Mouse (Mus musculus): ENCODE measurements at regions not wholly inside any gene's neighbourhood (a gene's known extent, or its start where the extent isn't known, plus 50 kb on each side); places are given as distances from the start of the nearest gene placed in this dataset.

DNA sequence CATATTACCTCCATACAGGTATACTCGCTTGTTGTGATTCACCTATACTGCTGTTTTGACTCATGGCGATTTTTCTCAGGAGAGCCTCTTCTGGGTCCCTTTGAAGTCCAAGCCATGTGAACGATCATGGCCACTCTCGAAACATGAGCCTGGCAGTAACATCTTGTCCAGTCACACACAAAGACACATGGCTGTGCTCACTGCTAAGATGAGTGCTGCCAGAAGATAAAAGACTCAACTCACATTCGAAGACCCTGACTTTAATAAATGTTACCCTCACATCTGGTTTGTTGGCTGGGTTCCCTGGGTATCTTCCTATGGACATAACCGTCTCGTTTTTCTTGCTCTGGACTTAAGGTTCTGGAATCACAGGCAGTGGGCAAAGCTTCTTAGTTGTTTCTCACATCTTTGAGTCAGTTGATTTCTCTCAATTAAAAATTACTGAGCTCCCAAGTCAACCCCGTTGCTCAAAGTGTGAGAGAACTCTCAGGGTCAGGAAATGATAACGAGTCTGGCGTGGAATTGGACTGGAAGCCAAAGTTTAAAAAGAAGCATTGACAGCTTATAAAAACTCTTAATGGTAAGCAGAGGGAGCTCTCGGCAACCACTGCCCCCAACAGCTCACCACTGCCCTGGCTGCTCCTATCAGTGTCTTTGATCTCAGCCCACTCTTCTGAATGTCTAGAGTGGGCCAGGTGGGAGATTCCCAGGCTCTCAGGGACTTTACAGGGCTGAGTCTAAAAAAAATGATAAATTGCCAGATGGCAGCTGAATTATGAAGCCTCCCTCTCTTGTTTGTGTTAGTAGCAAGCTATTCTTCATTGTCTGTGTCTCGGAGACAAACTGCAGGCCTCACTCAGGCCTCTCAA is 539.6 kb downstream of the Epha4 start:
- ATAC-seq (replicated peaks; ENCODE audit: poor library complexity, severe bottlenecking) = no peak

GRCm38 (mm10) chr1:76980498-76981152 is 534.3 kb downstream of the Epha4 start:
- no peak for ATAC-seq (replicated peaks; ENCODE audit: poor library complexity, severe bottlenecking)

DNA sequence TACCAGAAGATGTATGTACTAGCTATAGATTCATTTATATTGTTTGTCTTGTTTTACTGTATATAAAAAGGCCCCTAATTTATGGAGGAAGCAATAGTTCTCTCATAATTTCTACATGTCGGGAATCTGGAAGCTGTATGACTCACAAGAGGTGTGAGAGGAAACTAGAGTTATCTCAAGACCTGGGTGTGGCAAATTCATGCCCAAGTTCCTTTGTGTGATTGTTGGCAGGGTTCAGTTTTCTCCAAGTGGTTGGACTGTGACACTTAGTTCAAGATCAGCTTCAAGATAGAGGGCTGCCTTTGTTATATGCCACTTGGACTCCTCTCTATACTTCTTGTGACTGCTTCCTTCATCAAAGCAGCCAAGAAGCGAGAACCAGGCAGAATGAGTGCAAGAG is 521.1 kb downstream of the Epha4 start:
- no peak for ATAC-seq (replicated peaks; ENCODE audit: poor library complexity, severe bottlenecking)

- no peak for ATAC-seq (replicated peaks; ENCODE audit: poor library complexity, severe bottlenecking)
These were observed 506.9 kb downstream of the Epha4 start for GRCm38 (mm10) chr1:77008001-77008400.

GRCm38 (mm10) chr1:77010608-77011214 is 504.2 kb downstream of the Epha4 start:
- ATAC-seq (replicated peaks; ENCODE audit: poor library complexity, severe bottlenecking) = no peak

DNA sequence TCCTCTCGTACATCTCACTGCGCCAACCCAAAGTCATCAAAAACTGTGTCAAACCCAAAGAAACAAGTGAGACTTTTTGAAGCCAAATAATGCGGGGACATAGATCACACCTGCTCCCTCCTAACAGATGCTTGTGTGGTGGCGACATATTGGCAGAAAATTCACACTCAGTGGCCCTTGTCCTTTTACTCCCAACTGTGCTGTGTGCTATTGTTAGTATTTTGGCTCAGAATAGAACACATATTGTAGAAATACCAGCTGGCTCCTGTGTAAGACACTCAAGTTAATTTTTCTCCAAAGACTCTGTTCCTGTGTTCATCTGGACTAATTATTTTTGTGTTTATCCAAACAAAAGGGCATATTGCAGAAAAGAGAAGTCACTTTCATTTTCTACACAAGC is 487.2 kb downstream of the Epha4 start:
- no peak for ATAC-seq (replicated peaks; ENCODE audit: poor library complexity, severe bottlenecking)

DNA sequence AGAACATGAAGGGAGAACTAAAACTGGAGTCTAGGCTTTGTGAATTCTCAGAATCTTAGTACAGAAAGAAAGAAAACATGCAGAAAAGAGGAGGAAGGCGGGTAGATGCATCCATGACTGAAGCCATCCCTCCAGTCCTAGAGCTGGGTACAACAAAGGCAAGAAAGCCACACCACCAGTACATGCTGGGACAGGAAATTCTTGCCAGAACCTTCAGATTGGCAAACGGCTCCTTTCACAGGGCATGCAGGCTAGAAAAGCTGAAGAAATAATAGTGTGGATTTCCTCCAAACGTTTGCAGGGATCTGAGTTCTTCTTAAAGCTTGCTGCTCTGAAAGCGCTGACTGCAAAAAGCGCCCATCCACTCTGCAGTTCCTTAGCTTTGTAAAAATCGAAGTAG is 486.7 kb downstream of the Epha4 start:
- ATAC-seq (replicated peaks; ENCODE audit: poor library complexity, severe bottlenecking) = no peak

GRCm38 (mm10) chr1:77029091-77029490 is 485.8 kb downstream of the Epha4 start:
- ATAC-seq (replicated peaks; ENCODE audit: poor library complexity, severe bottlenecking) = no peak

- peak; percentile 90 for ATAC-seq (replicated peaks; ENCODE audit: poor library complexity, severe bottlenecking)
These were observed 470.9 kb downstream of the Epha4 start for GRCm38 (mm10) chr1:77043749-77044564.

GRCm38 (mm10) chr1:77048720-77049406 is 466.0 kb downstream of the Epha4 start:
- no peak for ATAC-seq (replicated peaks; ENCODE audit: poor library complexity, severe bottlenecking)

DNA sequence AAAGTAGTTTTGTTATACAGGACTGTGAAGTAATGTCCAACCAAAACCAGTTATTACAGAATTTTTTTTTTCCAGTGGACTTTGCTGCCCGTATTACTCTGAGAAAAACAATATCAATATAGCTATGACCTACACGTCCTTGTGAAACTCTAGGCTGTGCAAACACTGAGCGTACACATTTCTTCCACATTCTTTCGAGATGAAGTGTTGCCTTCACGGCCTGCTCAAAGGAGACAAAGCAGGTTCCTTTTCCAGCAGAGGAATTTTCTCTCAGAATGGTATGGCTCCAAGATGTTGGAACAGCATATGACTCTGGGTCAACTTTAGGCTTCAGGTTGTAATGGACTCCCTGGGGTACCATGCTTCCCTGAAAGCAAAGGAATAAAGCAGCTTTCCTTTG is 463.6 kb downstream of the Epha4 start:
- ATAC-seq (replicated peaks; ENCODE audit: poor library complexity, severe bottlenecking) = no peak

DNA sequence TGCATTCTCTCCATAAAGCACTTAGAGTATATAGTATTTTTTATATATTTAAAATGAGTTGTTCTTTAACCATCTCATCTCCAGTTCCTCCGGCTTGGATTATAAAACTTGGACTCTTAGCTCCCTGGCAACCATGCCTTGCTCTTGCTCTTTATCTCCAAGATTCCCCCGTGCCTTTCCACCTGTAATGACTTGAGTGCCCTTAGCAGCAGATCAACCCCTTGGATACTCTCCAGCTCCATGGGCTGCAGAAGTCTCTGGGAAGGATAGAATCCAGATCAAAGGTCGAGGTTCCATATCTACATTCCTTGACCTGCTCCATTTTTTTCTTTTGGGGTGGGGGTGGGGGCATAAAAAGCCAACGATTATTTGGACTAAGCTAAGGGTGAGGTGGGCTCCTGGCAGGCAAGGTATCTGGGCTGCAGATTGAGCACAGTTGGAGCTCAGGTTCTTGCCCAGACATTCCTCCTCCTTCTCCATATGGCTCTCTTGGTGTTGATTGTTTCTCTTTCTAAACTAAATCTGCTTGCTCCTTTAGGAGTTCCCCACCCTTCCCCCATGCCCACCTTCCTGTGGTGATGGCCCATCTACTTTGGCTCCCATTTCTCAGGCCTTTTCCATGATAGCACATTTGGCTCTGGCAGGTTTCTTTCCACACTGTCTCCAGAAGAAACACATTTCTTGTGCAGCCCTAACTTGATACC is 460.9 kb downstream of the Epha4 start:
- ATAC-seq (replicated peaks; ENCODE audit: poor library complexity, severe bottlenecking) = no peak

DNA sequence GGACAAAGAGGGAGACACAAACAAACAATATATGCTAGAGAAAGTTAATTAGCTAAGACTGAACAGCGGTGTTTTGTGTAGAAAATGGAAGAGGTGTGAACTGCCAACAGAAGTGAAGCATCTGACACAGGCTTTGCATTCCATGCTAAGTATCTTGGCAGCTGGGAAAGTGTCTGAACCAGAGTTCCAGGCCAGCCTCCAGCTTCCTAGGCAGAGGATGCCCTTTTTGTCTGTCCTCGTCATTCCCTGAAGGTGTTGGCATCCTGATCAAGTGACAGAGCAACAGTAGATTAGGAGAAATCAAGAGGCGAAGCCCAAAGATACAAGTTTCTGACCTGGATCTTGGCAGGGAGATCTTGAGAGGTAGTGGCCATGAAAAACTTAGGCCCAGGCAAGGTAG is 452.4 kb downstream of the Epha4 start:
- no peak for ATAC-seq (replicated peaks; ENCODE audit: poor library complexity, severe bottlenecking)

DNA sequence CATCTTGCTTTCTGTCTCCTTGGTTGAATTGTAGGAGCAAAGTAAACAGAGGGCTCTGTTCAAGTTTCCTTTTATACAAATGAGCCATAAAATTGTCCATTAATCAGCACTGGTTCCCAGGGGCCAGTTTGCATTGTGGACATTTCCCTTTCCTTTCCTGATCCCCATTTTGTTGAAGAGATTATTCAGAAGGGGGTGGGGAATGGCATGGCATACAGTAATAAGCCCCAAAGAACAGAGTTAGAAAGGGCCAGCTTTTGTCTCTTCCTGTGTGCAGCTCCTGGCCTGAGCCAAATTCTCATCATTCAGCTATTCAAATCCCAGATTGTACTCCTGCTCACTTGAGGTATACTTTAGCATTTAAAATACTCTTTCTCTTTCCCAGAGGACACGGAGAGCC is 441.8 kb downstream of the Epha4 start:
- ATAC-seq (replicated peaks; ENCODE audit: poor library complexity, severe bottlenecking) = no peak

- ATAC-seq (replicated peaks; ENCODE audit: poor library complexity, severe bottlenecking) = no peak
These were observed 439.7 kb downstream of the Epha4 start for GRCm38 (mm10) chr1:77074926-77075885.

DNA sequence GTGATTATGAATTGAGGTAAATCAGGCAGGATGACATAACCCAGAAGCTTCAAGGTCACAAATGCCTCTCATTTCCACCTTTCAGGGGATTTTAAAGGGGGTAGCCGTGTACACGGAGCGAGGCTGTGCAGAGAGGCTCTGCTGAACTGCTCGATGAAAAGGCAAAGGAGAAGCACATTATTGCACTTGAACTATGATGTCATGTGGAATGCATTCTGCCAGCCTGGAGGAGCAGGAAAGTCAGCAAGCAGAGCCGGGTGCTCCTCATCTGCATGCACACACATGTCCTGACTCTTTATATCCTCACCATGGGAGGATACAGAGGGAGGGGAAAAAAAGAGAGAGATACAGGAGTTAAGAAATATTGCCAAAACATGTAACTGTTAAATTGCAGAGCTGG is 434.1 kb downstream of the Epha4 start:
- ATAC-seq (replicated peaks; ENCODE audit: poor library complexity, severe bottlenecking) = no peak

DNA sequence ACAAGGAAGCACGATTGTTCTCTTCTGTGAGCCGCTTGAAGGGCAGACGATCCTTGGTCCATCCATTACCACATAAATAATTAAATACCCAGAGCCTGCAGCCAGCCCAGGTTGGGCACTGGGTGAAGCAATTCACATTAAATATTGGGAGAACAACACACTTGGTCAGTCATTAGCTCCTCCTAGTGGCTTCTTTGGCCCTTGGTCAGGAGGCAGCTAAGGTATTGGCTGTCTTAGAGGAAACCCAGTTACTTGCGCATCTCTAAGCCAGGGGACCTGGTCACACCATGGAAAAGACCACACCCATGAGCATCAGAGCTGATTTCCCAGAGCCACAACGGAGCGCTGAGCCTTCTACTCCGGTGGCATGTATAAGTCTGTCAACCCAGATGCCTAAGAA is 433.2 kb downstream of the Epha4 start:
- no peak for ATAC-seq (replicated peaks; ENCODE audit: poor library complexity, severe bottlenecking)

DNA sequence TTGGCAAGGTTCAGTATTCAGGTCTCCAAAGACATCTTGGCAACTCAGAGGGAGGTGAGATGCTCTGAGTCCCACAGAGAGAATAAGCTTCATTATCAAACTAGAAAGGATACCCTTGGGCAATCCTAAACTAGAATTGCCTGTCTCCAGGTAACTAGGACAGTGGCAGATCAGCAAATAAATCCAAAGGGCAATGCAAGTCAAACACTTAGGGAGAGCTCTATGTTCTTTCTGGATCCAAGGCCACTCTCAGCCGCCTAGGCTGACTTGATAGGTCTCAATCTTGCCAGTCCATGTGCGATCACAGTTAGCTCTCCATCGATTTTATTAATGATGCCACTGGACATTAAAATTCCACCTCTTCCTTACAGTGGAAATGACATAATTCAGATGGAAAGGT is 432.5 kb downstream of the Epha4 start:
- ATAC-seq (replicated peaks; ENCODE audit: poor library complexity, severe bottlenecking) = no peak

All from granulocyte monocyte progenitor cell, adult 5-6 weeks (primary cell).